Mouse (Mus musculus) thymus, adult 2 months (tissue): ENCODE results near the gene Maml3.

Source experiments
- CTCF ChIP-seq: fragments of 200-500 bp; IDR thresholded peaks from 2 replicates; pipeline ENCODE4 v1.5.1; 2012; ENCODE audit warnings: mild to moderate bottlenecking, control low read depth, low read length, moderate library complexity, borderline replicate concordance; ENCODE audit not compliant: control insufficient read depth, poor library complexity, insufficient read depth; ENCODE audit errors: extremely low read depth
- POLR2A ChIP-seq: fragments of 200-500 bp; IDR thresholded peaks from 2 replicates; pipeline ENCODE4 v1.6.1; 2012; ENCODE audit warnings: mild to moderate bottlenecking, low read length, control low read depth, moderate library complexity; ENCODE audit not compliant: control insufficient read depth, poor library complexity, insufficient read depth; ENCODE audit errors: extremely low read depth

DNA sequence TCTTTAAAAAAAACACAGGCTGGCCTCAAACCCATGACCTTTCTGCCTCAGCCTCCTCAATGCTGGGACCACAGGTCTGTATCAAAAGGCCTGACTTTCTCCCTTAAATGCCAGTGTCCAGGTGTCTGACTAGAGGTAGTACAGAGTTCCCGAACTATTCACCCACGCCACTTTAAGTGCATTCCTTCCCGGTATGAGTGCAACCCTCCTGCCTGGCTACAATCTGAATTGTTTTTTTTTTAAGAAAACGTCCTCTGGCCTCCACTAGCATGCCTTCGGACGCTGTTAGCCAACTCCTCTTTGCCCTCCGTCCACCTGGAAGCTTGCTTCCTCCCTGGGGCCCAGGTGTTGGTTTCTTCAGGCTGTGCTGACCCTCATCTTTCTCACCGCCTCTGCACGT, 260.6 kb downstream of the Maml3 start:
- no peak for TF ChIP-seq CTCF
- TF ChIP-seq POLR2A: no peak
